Comparison of ENCODE assay signal across 8 mouse cellular contexts in the genomic region with DNA sequence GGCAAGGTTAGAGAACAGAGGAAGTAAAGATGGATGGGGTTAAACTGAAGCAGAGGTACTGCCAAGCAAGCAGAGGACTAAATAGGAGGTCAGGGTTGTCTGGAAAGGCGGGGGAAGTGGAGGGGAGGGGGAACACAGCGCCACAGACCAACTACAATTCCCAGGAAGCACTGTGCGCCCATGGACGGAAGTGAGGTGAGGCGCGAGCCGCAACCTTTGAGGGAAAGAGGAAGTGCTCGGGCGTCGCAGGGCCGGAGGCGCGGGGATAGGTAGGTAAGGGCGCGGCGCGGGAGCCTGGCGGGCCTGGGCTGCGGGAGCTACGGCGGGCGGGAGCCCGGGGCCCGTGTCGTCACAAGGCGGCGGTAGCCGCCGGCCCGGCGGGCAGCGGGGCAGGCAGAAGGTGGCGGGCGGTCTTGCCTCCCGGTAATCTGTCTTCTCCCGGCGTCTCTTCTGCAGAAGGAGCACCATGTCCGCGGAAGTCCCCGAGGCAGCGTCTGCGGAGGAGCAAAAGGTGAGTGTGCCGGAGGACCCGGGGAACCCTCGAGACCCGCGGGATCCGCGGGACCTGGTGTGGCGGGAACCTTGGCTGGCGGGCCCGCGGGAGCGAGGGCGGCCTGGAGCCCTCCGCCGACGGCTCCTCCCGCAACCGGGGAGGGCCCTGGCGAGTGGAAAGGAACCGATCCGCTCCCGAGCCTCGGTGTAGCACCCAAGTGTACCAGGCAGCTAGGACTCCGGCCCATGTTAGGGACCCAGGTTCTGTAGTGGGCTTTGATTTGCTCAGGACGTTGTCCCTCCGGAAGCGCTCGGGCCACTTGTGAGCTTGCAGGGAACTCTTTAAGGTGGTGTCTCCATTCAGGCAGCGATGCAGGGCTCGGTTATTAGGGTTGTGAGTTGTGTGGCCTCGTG. TPM values are rescaled to one million over a fixed set of nuclear protein-coding genes. Genes with fewer than 3 reads are reported as not detected.
DNase-seq lines count a peak whose midpoint lies in the region; ATAC-seq and TF ChIP-seq lines count a peak whose summit lies in the region.

Gene Arpp19, plus strand, starts transcription at position 164 of the 906 bp plus-strand sequence.

- H3K27me3 ChIP-seq in hindbrain, embryonic 10.5 days (ENCODE audit: insufficient read depth, poor library complexity, severe bottlenecking), result no peaks in the 10 kb centered on the region
- H3K27me3 ChIP-seq in lung, postnatal 0 days (replicated peaks; ENCODE audit: insufficient read depth, low read length), result no peaks in the 10 kb centered on the region

- H3K36me3 ChIP-seq in hindbrain, embryonic 10.5 days, result peaks cover 17% of the 10 kb centered on the region
- no peaks in the 10 kb centered on the region for H3K36me3 ChIP-seq in lung, postnatal 0 days (ENCODE audit: insufficient read depth, low read length)

- no peak for TF ChIP-seq CTCF in lung, postnatal 0 days (IDR thresholded peaks at IDR 0.05)

- peak within 1 kb of the TSS; percentile 87 for H3K9ac ChIP-seq in lung, postnatal 0 days (replicated peaks; ENCODE audit: low read depth)

- peak within 1 kb of the TSS; percentile 93 for H3K27ac ChIP-seq in hindbrain, embryonic 10.5 days
- peak within 1 kb of the TSS; percentile 84 for H3K27ac ChIP-seq in lung, postnatal 0 days (ENCODE audit: low read length)

- peaks cover 17% of the 10 kb centered on the region for H3K4me1 ChIP-seq in hindbrain, embryonic 10.5 days (replicated peaks)
- H3K4me1 ChIP-seq in lung, postnatal 0 days (ENCODE audit: insufficient read depth, low read depth, low read length), result no peaks in the 10 kb centered on the region

- H3K4me2 ChIP-seq in lung, postnatal 0 days (replicated peaks; ENCODE audit: low read depth, low read length), result peak within 1 kb of the TSS; percentile 69

- H3K9me3 ChIP-seq in hindbrain, embryonic 10.5 days, result no peaks in the 10 kb centered on the region
- H3K9me3 ChIP-seq in lung, postnatal 0 days (ENCODE audit: low read length), result no peaks in the 10 kb centered on the region

- ATAC-seq in frontal cortex, adult (ENCODE audit: low TSS enrichment), result peak; percentile 98
- peak; percentile 98 for ATAC-seq in lung, postnatal 0 days

- under 1% methylated on average over 73 of the region's 73 CpGs for WGBS in hindbrain, embryonic 10.5 days
- WGBS in lung, postnatal 0 days, result under 1% methylated on average over 62 of the region's 73 CpGs

- TF ChIP-seq EP300 in lung, postnatal 0 days (IDR thresholded peaks at IDR 0.05), result no peak

- peak within 1 kb of the TSS; percentile 98 for H3K4me3 ChIP-seq in hindbrain, embryonic 10.5 days
- peak within 1 kb of the TSS; percentile 95 for H3K4me3 ChIP-seq in lung, postnatal 0 days (ENCODE audit: low read depth, low read length)

- DNase-seq in MEL-GATA-1-ER (ENCODE audit: extremely low read depth, low read depth), result peak; percentile 83
- DNase-seq in cerebellum, adult 8-10 months, result peak; percentile 81
- peak; percentile 88 for DNase-seq in hindbrain, embryonic 10.5 days (ENCODE audit: low spot score)
- peak; percentile 89 for DNase-seq in layer of hippocampus, adult 9-11 months
- peak; percentile 94 for DNase-seq in lung, postnatal 0 days (ENCODE audit: low spot score)
- DNase-seq in ovary, postnatal 14 days (ENCODE audit: low spot score), result peak; percentile 57
- DNase-seq in thymus, postnatal 14 days, result peak; percentile 89

RNA-seq across cellular contexts. Expression of gene Arpp19, which starts in this region (rescaled TPM):
- polyA plus RNA-seq in hindbrain, embryonic 10.5 days (2016; fragmentation: Nextera tagmentation; extraction: Ambion mirVana), result 320 and 348 TPM in 2 replicates
- polyA plus RNA-seq in lung, postnatal 0 days (2015; fragmentation: Nextera tagmentation; extraction: Ambion mirVana), result 248 and 254 TPM in 2 replicates

Comparison
In these comparisons a context has a peak if more than half of its experiments do, and no peak if none do; other contexts are left out.
1. Peak in every context shown above with its lines: DNase-seq, ATAC-seq, H3K4me3 ChIP-seq and H3K27ac ChIP-seq.